In genomic region chr13:52445513-52445912, GRCm38 (mm10) we compare ENCODE assay signal across 22 mouse cellular contexts.
DNase-seq lines count a peak whose midpoint lies in the region; ATAC-seq and TF ChIP-seq lines count a peak whose summit lies in the region.
"Had no signal": no experiment of that assay in that cellular context is flagged by ENCODE, and none has a peak within 500 bp of the region (broad histone marks: within the 10 kb centered on the region; RNA-seq: fewer than 3 reads in every experiment).

No protein-coding gene starts in this region.

- TF ChIP-seq CTCF in forebrain, postnatal 0 days (IDR thresholded peaks at IDR 0.05; ENCODE audit: low read depth), result no peak

- intact Hi-C loops in left cerebral cortex, postnatal 14 days (cut with DNase I), result loop anchor here (2.0 to 10.0 kb wide), 4 partner anchors 82 to 179 kb away; no protein-coding TSS in a partner anchor

- DNase-seq in forebrain, postnatal 0 days, result peak; percentile 61
- DNase-seq in frontal cortex, postnatal 36 days (ENCODE audit: low spot score in 2 of 2), result peak; percentile 64 to 83
- peak; percentile 75 to 76 for DNase-seq in left cerebral cortex, postnatal 14 days (ENCODE audit: low spot score in 2 of 2)
- DNase-seq in right cerebral cortex, postnatal 25 days, result peak; percentile 73
- DNase-seq in lung, postnatal 10 days, result no peak
- no peak for DNase-seq in urinary bladder, postnatal 25 days (ENCODE audit: low spot score)
- DNase-seq: cerebellum, postnatal 14 days; gastrocnemius, postnatal 25 days; kidney, adult 18-20 months; kidney, postnatal 36 days; liver, postnatal 0 days; lung, postnatal 4 days; thymus, postnatal 14 days had no signal

- 0 out of 2 replicates have a peak overlapping the region, but pooled peaks have one; percentile 1 for H3K27ac ChIP-seq in forebrain, postnatal 0 days (ENCODE audit: low read depth, low read length)
- no peak overlapping the region for H3K27ac ChIP-seq in forebrain, embryonic 15.5 days (replicated peaks)
- H3K27ac ChIP-seq: embryonic facial prominence, embryonic 13.5 days; forebrain, embryonic 10.5 days; hindbrain, embryonic 12.5 days; neural tube, embryonic 12.5 days; stomach, embryonic 15.5 days had no signal

- peak; percentile 61 for ATAC-seq in forebrain, postnatal 0 days
- ATAC-seq in forebrain, embryonic 15.5 days (replicated peaks), result no peak
- ATAC-seq in cerebellum, adult (ENCODE audit: insufficient number of reproducible peaks, low FRiP score, low TSS enrichment), result no peak
- ATAC-seq: liver, postnatal 0 days; midbrain, embryonic 16.5 days; Patski had no signal

- H3K9me3 ChIP-seq in forebrain, postnatal 0 days (ENCODE audit: low read length), result no peaks in the 10 kb centered on the region
- H3K9me3 ChIP-seq in forebrain, embryonic 15.5 days, result no peaks in the 10 kb centered on the region
- H3K9me3 ChIP-seq: embryonic facial prominence, embryonic 13.5 days; forebrain, embryonic 10.5 days; hindbrain, embryonic 12.5 days; neural tube, embryonic 12.5 days; stomach, embryonic 15.5 days had no signal

- no peak overlapping the region for H3K4me2 ChIP-seq in forebrain, postnatal 0 days (ENCODE audit: low read depth)
- H3K4me2 ChIP-seq in forebrain, embryonic 15.5 days (replicated peaks), result no peak overlapping the region
- H3K4me2 ChIP-seq: embryonic facial prominence, embryonic 13.5 days; hindbrain, embryonic 12.5 days; neural tube, embryonic 12.5 days; stomach, embryonic 15.5 days had no signal

- H3K9ac ChIP-seq in forebrain, postnatal 0 days, result no peak overlapping the region
- no peak overlapping the region for H3K9ac ChIP-seq in forebrain, embryonic 15.5 days (replicated peaks)
- H3K9ac ChIP-seq: embryonic facial prominence, embryonic 13.5 days; hindbrain, embryonic 12.5 days; liver, postnatal 0 days; neural tube, embryonic 12.5 days; stomach, embryonic 15.5 days had no signal

- H3K36me3 ChIP-seq in forebrain, postnatal 0 days (ENCODE audit: insufficient read depth), result no peaks in the 10 kb centered on the region
- H3K36me3 ChIP-seq in forebrain, embryonic 15.5 days, result no peaks in the 10 kb centered on the region
- H3K36me3 ChIP-seq: embryonic facial prominence, embryonic 13.5 days; forebrain, embryonic 10.5 days; hindbrain, embryonic 12.5 days; neural tube, embryonic 12.5 days; stomach, embryonic 15.5 days had no signal

- H3K4me1 ChIP-seq in forebrain, postnatal 0 days (ENCODE audit: insufficient read depth), result 0 out of 2 replicates have a peak, but pooled peaks cover 5% of the 10 kb centered on the region
- peaks cover 3% of the 10 kb centered on the region; the same call in 1 of the 2 replicates for H3K4me1 ChIP-seq in forebrain, embryonic 15.5 days
- H3K4me1 ChIP-seq: embryonic facial prominence, embryonic 13.5 days; forebrain, embryonic 10.5 days; hindbrain, embryonic 12.5 days; neural tube, embryonic 12.5 days; stomach, embryonic 15.5 days had no signal

- no peaks in the 10 kb centered on the region for H3K27me3 ChIP-seq in forebrain, postnatal 0 days (ENCODE audit: insufficient read depth, low read length)
- H3K27me3 ChIP-seq in forebrain, embryonic 15.5 days, result no peaks in the 10 kb centered on the region
- H3K27me3 ChIP-seq: embryonic facial prominence, embryonic 13.5 days; hindbrain, embryonic 12.5 days; neural tube, embryonic 12.5 days; stomach, embryonic 15.5 days had no signal

- H3K4me3 ChIP-seq in forebrain, postnatal 0 days (ENCODE audit: low read depth, low read length), result no peak overlapping the region
- H3K4me3 ChIP-seq in forebrain, embryonic 15.5 days, result no peak overlapping the region
- H3K4me3 ChIP-seq: embryonic facial prominence, embryonic 13.5 days; forebrain, embryonic 10.5 days; hindbrain, embryonic 12.5 days; neural tube, embryonic 12.5 days; stomach, embryonic 15.5 days had no signal

- WGBS in forebrain, postnatal 0 days, result 63% methylated on average over 10 of the region's 10 CpGs
- 81% methylated on average over 10 of the region's 10 CpGs for WGBS in forebrain, embryonic 15.5 days

Comparison
In these comparisons a context has a peak if more than half of its experiments do, and no peak if none do; other contexts are left out.
1. DNase-seq: peak in forebrain, postnatal 0 days (single experiment), frontal cortex, postnatal 36 days (2 of 2), left cerebral cortex, postnatal 14 days (2 of 2) and right cerebral cortex, postnatal 25 days (single experiment); none in lung, postnatal 10 days (single experiment) and urinary bladder, postnatal 25 days (single experiment).